Mouse (Mus musculus) hindbrain, embryonic 12.5 days (tissue): ENCODE results near the gene Nms. TPM values are rescaled to one million over a fixed set of nuclear protein-coding genes. Genes with fewer than 3 reads are reported as not detected.

Experiments used
- polyA plus RNA-seq: library from polyadenylated mRNA; unstranded; fragments of >200 nt; fragmentation: Nextera tagmentation; extraction: Ambion mirVana; gene quantifications from 2 replicates; pipeline ENCODE4 v1.2.1, GENCODE M21; 2016

The Nms gene
- polyA plus RNA-seq, 1 experiment from 2014 or later, result 0.56 TPM

Other genes with a start within 250 kb of the Nms start
- gene Lonrf2, start 102.4 kb upstream of the Nms start, polyA plus RNA-seq, result 7.6 and 8.2 TPM in 2 replicates
- 31.0 and 32.4 TPM in 2 replicates for gene Chst10, start 41.0 kb upstream of the Nms start, polyA plus RNA-seq
- 168 and 179 TPM in 2 replicates for gene Pdcl3, start 46.5 kb downstream of the Nms start, polyA plus RNA-seq